Mouse (Mus musculus) stomach, postnatal 0 days (tissue): ENCODE data around the gene Gm10645.

ENCODE experiments used
- CTCF ChIP-seq: IDR thresholded peaks from 2 replicates; pipeline ENCODE4 v1.5.1; 2016; ENCODE audit warnings: antibody characterized with exemption, low read depth, mild to moderate bottlenecking, moderate library complexity
- EP300 ChIP-seq: optimal IDR thresholded peaks from 2 replicates; pipeline ENCODE3; 2016; ENCODE audit warnings: antibody characterized with exemption

DNA sequence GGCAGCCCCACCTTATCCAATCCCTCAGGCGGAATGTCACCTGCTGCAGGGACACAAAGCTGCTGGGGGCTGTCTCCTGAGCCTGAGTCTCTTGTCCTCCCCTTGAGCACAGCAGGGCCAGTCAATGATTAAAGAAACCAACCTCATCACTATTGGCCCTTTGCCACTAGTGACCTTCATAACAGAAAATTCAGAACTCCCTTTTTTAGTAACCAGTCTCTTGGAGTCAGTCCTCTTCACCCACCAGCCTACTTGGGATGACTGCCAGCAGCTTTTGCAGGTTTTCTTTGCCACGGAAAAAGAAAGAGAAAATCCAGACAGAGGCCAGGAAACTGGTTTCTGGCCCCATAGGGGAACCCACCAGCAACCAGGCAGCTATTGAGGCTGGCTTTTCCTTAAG is 30.9 kb downstream of the Gm10645 start:
- TF ChIP-seq CTCF = no peak
- no peak for TF ChIP-seq EP300
